Mouse (Mus musculus) lung, postnatal 0 days (tissue): ENCODE data around the gene Ablim1. TPM values are rescaled to one million over a fixed set of nuclear protein-coding genes. Genes with fewer than 3 reads are reported as not detected.

ENCODE experiments used
- ATAC-seq: fragments of 200-750 bp; cut with Nextera tagmentation; 2 replicates; pipeline ENCODE4 v1.8.0; 2017; ENCODE audit warnings: moderate library complexity
- DNase-seq: peaks from one replicate; pipeline ENCODE4 v3.0.0-alpha.2; 2016; ENCODE audit warnings: low spot score
- H3K27ac ChIP-seq: fragments of 300-500 bp; sonication (generic); 2 replicates; pipeline ENCODE4 v1.5.1; 2014; ENCODE audit warnings: antibody characterized with exemption, mild to moderate bottlenecking, low read length, mixed read lengths
- H3K27me3 ChIP-seq: fragments of 300-500 bp; sonication (generic); replicated peaks from 2 replicates; pipeline ENCODE4 v1.6.1; 2014; ENCODE audit warnings: low read length, mixed read lengths; ENCODE audit not compliant: insufficient read depth
- H3K36me3 ChIP-seq: fragments of 300-500 bp; sonication (generic); 2 replicates; pipeline ENCODE4 v1.6.1; 2014; ENCODE audit warnings: low read length, mixed read lengths; ENCODE audit not compliant: insufficient read depth
- H3K4me1 ChIP-seq: fragments of 300-500 bp; sonication (generic); 2 replicates; pipeline ENCODE4 v1.6.1; 2014; ENCODE audit warnings: antibody characterized with exemption, low read depth, low read length, mixed read lengths; ENCODE audit not compliant: insufficient read depth
- H3K4me2 ChIP-seq: fragments of 300-500 bp; sonication (generic); replicated peaks from 2 replicates; pipeline ENCODE4 v1.6.1; 2014; ENCODE audit warnings: low read depth, mild to moderate bottlenecking, low read length, moderate library complexity, mixed read lengths
- H3K4me3 ChIP-seq: fragments of 300-500 bp; sonication (generic); 2 replicates; pipeline ENCODE4 v1.5.1; 2014; ENCODE audit warnings: low read depth, low read length
- H3K9ac ChIP-seq: fragments of 300-500 bp; sonication (generic); replicated peaks from 2 replicates; pipeline ENCODE4 v1.6.1; 2014; ENCODE audit warnings: low read depth, mild to moderate bottlenecking
- H3K9me3 ChIP-seq: fragments of 300-500 bp; sonication (generic); 2 replicates; pipeline ENCODE4 v1.6.1; 2016; ENCODE audit warnings: low read length, mixed read lengths
- CTCF ChIP-seq: IDR thresholded peaks from 2 replicates; pipeline ENCODE4 v1.5.1; 2016; ENCODE audit warnings: antibody characterized with exemption, mild to moderate bottlenecking
- EP300 ChIP-seq: IDR thresholded peaks from 2 replicates; pipeline ENCODE4 v1.6.1; 2016; ENCODE audit warnings: antibody characterized with exemption, mild to moderate bottlenecking, control low read depth
- WGBS: fragments of 180-500 bp; shearing (Covaris S2); extraction: QIAGEN DNeasy Blood & Tissue Kit; methylation state at CpG from one replicate; pipeline ENCODE4 v1.1.7; 2014; 5-methylcytosine and 5-hydroxymethylcytosine counted together
- polyA plus RNA-seq: library from polyadenylated mRNA; unstranded; fragments of >200 nt; fragmentation: Nextera tagmentation; extraction: Ambion mirVana; gene quantifications from 2 replicates; pipeline ENCODE4 v1.2.1, GENCODE M21; 2015

Ablim1 gene
- polyA plus RNA-seq, 1 experiment from 2014 or later = 50.1 TPM

DNA sequence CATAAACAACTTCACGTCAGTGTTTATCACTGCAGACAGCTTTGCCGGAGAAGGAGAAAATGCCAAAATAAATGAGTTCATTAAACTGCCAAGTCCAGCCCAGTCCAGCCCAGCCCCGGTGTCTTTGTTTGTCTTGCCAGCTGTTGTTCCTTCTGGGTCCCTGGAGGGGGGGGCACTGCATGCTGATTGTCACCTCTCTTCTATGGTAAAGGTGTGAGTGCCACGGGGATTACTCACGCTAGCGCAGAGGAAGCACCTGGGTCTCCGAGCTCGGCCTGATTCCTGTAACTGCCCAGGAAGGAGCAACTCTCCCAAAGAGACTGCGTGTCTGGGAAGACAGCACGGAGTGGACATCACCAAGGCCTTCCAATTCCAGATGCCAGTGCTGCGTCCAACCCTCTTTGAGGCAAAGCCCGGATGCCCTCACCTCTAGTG, 12.7 kb downstream of the Ablim1 start:
- Histone ChIP-seq H3K36me3 (no peaks in the 10 kb centered on the region), H3K9ac (no peak overlapping the region), H3K9me3 (no peaks in the 10 kb centered on the region), H3K4me1 (no peaks in the 10 kb centered on the region; the same call in 1 of the 2 replicates), H3K27ac (0 out of 2 replicates have a peak overlapping the region, but pooled peaks have one; percentile 14), H3K4me3 (no peak overlapping the region), H3K27me3 (no peaks in the 10 kb centered on the region), H3K4me2 (no peak overlapping the region)
- TF ChIP-seq CTCF = no peak
- TF ChIP-seq EP300 = peak; percentile 76
- ATAC-seq (peak; percentile 72), DNase-seq (peak; percentile 67)
- 42% methylated on average over 12 of the region's 12 CpGs for WGBS

DNA sequence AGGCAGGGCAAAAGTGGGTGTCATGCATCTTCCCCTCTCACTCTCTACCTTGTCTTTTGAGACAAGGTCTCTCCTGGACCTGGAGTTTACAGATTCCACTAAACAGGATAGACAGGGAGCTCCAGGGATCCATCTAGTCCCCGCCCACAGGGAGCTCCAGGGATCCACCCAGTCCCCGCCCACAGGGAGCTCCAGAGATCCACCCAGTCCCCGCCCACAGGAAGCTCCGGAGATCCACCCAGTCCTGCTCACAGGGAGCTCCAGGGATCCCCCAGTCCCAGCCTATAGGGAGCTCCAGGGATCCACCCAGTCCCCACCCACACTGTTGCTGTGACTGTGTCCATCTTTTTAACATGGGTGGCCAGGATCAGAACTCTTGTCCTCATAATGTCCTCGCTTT, 16.7 kb downstream of the Ablim1 start:
- H3K4me1 ChIP-seq = no peaks in the 10 kb centered on the region; the same call in 1 of the 2 replicates
- ATAC-seq = no peak
- no peaks in the 10 kb centered on the region for H3K27me3 ChIP-seq
- no peak overlapping the region for H3K4me3 ChIP-seq
- H3K9me3 ChIP-seq = no peaks in the 10 kb centered on the region
- H3K9ac ChIP-seq = no peak overlapping the region
- H3K27ac ChIP-seq = no peak overlapping the region
- no peaks in the 10 kb centered on the region for H3K36me3 ChIP-seq
- TF ChIP-seq EP300 (no peak), CTCF (no peak)
- 65% methylated on average over 5 of the region's 5 CpGs for WGBS
- no peak for DNase-seq
- H3K4me2 ChIP-seq = no peak overlapping the region

DNA sequence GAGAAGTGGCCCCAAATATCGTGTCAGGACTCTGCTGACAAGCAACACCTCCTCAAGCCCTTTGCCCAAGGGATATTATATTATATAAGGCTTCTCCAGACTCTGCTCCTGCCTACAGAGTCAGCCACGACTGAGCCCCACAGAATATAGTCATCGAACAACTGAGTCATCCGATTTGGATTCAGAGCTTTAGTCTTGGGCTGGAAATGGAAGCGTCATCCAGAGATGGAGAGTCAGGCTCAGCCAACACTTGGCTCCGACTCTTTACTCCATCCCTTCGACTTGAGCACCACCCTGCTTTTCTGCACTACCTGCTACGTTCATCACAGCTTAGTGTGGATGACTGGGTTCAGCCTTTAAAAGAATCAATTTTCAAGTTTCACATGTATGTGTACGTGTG, 17.3 kb downstream of the Ablim1 start:
- no peak for TF ChIP-seq EP300

DNA sequence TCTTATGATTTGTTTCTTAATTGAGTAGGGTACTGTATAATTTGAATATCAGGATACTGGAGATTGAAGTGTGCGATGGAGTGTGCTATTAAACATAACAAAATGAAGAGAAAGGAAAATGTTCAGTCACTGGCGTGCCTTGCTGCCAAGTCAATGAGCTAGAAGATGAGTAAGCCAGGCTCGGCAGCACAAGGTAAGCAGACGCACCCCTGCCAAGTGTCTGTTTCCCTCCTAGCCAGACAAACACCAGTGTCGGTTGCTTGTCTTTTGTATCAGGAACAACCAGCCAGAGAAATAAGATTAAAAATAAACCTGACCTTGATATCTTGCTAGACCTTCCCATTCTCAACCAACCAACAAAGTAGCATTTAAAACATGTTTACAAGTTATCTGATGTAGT, 18.2 kb downstream of the Ablim1 start:
- H3K4me2 ChIP-seq = no peak overlapping the region
- ATAC-seq (no peak), DNase-seq (no peak)
- H3K9me3 ChIP-seq = no peaks in the 10 kb centered on the region
- no peak overlapping the region for H3K27ac ChIP-seq
- no peak overlapping the region for H3K4me3 ChIP-seq
- no peaks in the 10 kb centered on the region for H3K36me3 ChIP-seq
- no peak for TF ChIP-seq EP300
- no peak for TF ChIP-seq CTCF
- no peaks in the 10 kb centered on the region for H3K27me3 ChIP-seq
- H3K4me1 ChIP-seq = no peaks in the 10 kb centered on the region
- no peak overlapping the region for H3K9ac ChIP-seq
- 72% methylated on average over 5 of the region's 5 CpGs for WGBS

More for the DNA sequence above, 17.3 kb downstream of the Ablim1 start:
- ATAC-seq = no peak
- Histone ChIP-seq H3K9ac (no peak overlapping the region), H3K4me2 (no peak overlapping the region), H3K4me3 (no peak overlapping the region), H3K9me3 (no peaks in the 10 kb centered on the region), H3K36me3 (no peaks in the 10 kb centered on the region), H3K27me3 (no peaks in the 10 kb centered on the region), H3K27ac (no peak overlapping the region), H3K4me1 (no peaks in the 10 kb centered on the region; the same call in 1 of the 2 replicates)
- DNase-seq = no peak
- WGBS = 93% methylated on average over 9 of the region's 9 CpGs

DNA sequence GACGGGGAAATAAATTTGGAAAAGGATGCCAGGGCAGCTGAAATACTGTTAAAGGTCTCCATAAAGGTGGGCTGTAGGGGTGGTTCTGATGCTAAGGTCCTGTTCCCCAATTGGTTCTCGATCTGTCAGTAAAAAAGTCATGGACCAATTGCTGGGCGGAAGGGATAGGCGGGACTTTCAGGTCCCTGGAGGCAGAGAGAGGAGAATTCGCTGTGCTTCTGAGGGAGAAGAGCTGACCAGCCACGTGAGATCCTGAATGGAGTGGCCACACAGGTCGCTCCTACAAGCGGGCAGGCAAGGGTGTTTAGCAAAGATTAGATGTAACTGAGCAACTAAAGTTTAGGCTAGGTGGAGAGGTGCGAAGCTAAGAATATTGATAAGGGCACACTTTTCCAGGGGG, 19.2 kb downstream of the Ablim1 start:
- ATAC-seq (no peak), DNase-seq (no peak)
- TF ChIP-seq EP300 (no peak), CTCF (no peak)
- H3K4me1 ChIP-seq = no peaks in the 10 kb centered on the region
- WGBS = 67% methylated on average over 9 of the region's 9 CpGs
- no peak overlapping the region for H3K9ac ChIP-seq
- H3K36me3 ChIP-seq = no peaks in the 10 kb centered on the region
- H3K4me3 ChIP-seq = no peak overlapping the region
- no peak overlapping the region for H3K27ac ChIP-seq
- no peak overlapping the region for H3K4me2 ChIP-seq
- no peaks in the 10 kb centered on the region for H3K27me3 ChIP-seq
- no peaks in the 10 kb centered on the region for H3K9me3 ChIP-seq

DNA sequence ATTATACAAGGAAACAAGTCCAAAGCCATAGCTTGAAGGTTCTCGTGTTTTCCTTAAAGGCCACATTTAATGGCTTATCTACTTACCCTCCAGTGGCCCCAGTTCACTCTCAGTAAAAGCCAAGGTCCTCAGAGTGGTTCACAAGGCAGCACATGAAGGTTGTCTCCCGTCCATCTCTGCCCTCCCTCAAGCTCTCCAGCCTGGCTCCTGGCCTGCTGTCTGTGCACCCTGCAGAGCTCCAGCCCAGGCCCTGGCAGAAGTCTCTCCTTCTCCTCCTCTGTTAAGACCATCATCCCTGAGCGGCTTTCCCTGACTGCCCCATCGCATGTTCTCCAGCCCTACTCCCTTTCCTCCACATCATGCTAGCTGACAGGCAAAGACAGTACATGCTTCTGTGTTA, 20.4 kb downstream of the Ablim1 start:
- Histone ChIP-seq H3K27ac (no peak overlapping the region), H3K36me3 (no peaks in the 10 kb centered on the region), H3K9ac (no peak overlapping the region), H3K9me3 (no peaks in the 10 kb centered on the region), H3K4me1 (no peaks in the 10 kb centered on the region), H3K4me3 (no peak overlapping the region), H3K4me2 (no peak overlapping the region), H3K27me3 (no peaks in the 10 kb centered on the region)
- ATAC-seq (no peak), DNase-seq (no peak)
- TF ChIP-seq CTCF (no peak), EP300 (no peak)
- WGBS = 78% methylated on average over 4 of the region's 4 CpGs

DNA sequence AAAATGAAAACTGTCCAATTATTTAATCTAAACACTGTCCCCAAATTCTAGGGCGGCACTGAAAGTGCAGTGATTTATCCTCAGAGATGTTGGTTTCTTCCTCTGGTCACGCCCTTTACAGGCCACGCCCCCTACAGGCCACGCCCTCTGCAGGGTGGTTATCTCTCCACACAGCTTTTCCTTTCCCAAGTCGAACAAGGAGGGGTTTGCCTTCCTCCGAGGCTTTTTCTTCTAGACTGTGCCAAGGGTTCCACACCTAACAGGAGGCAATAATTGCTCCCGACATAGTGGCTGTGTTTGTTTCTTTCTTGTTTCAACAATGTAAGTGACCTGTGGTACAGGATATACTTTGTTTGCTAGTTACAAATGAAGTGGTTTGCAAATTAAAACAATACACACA, 21.0 kb downstream of the Ablim1 start:
- Histone ChIP-seq H3K4me3 (no peak overlapping the region), H3K36me3 (no peaks in the 10 kb centered on the region), H3K4me1 (no peaks in the 10 kb centered on the region), H3K9me3 (no peaks in the 10 kb centered on the region), H3K27ac (no peak overlapping the region), H3K9ac (no peak overlapping the region), H3K27me3 (no peaks in the 10 kb centered on the region), H3K4me2 (no peak overlapping the region)
- TF ChIP-seq CTCF = peak; percentile 25; the same call in 1 of the 2 replicates
- peak; percentile 86 for TF ChIP-seq EP300
- ATAC-seq = peak; percentile 91
- WGBS = 18% methylated on average over 7 of the region's 7 CpGs
- peak; percentile 74 for DNase-seq
